Mouse (Mus musculus) urinary bladder, postnatal 4 days (tissue): ENCODE results near the gene Rtl10.
"Not testable (repeated sequence)": the region's sequence is repeated elsewhere in the genome, so short reads cannot be mapped to it uniquely, and the experiment has no call there.

Experiments used
- DNase-seq, 2 experiments: peaks; one replicate each; pipeline ENCODE4 v3.0.0; 2021 to 2022; ENCODE audit warnings: low spot score in 2 of 2

Gene Rtl10

GRCm38 (mm10) chr16:18483839-18484238, 14.9 kb upstream of the Rtl10 start:
- DNase-seq = no peak

GRCm38 (mm10) chr16:18484386-18484785, 14.3 kb upstream of the Rtl10 start:
- DNase-seq = no peak

GRCm38 (mm10) chr16:18484794-18485435, 13.8 kb upstream of the Rtl10 start:
- DNase-seq = no peak

GRCm38 (mm10) chr16:18486126-18486525, 12.6 kb upstream of the Rtl10 start:
- DNase-seq = no peak

GRCm38 (mm10) chr16:18490281-18490680, 8.4 kb upstream of the Rtl10 start:
- DNase-seq = no peak

GRCm38 (mm10) chr16:18490894-18491293, 7.8 kb upstream of the Rtl10 start:
- DNase-seq = no peak

GRCm38 (mm10) chr16:18497865-18498515, 711 bp upstream of the Rtl10 start:
- DNase-seq = no peak

GRCm38 (mm10) chr16:18498996-18499395, 295 bp downstream of the Rtl10 start:
- no peak for DNase-seq

GRCm38 (mm10) chr16:18501531-18501930, 2.8 kb downstream of the Rtl10 start:
- DNase-seq = no peak

GRCm38 (mm10) chr16:18503566-18504342, 5.1 kb downstream of the Rtl10 start:
- DNase-seq = no peak

GRCm38 (mm10) chr16:18506524-18507199, 8.0 kb downstream of the Rtl10 start:
- no peak for DNase-seq

GRCm38 (mm10) chr16:18507200-18507549, 8.5 kb downstream of the Rtl10 start:
- no peak for DNase-seq

- DNase-seq = no peak
Measured at GRCm38 (mm10) chr16:18511741-18512140, 13.0 kb downstream of the Rtl10 start.

GRCm38 (mm10) chr16:18513508-18513907, 14.8 kb downstream of the Rtl10 start:
- no peak for DNase-seq

GRCm38 (mm10) chr16:18518091-18518490, 19.4 kb downstream of the Rtl10 start:
- DNase-seq = no peak

- peak in 1 of 2 experiments; percentile 52 for DNase-seq
Measured at GRCm38 (mm10) chr16:18523563-18524245, 25.0 kb downstream of the Rtl10 start.

- DNase-seq = peak in 1 of 2 experiments; percentile 26
Measured at GRCm38 (mm10) chr16:18528656-18529055, 30.0 kb downstream of the Rtl10 start.

- DNase-seq = not testable (repeated sequence)
Measured at GRCm38 (mm10) chr16:18533061-18533460, 34.4 kb downstream of the Rtl10 start.

- DNase-seq = no peak
Measured at GRCm38 (mm10) chr16:18537407-18537990, 38.8 kb downstream of the Rtl10 start.

GRCm38 (mm10) chr16:18539281-18539680, 40.6 kb downstream of the Rtl10 start:
- no peak for DNase-seq

- DNase-seq = no peak
Measured at GRCm38 (mm10) chr16:18543151-18543829, 44.6 kb downstream of the Rtl10 start.
